Mouse (Mus musculus): ENCODE measurements around the gene Gm39115.

- TF ChIP-seq POLR2A (IDR thresholded peaks at IDR 0.05; ENCODE audit: control insufficient read depth, extremely low read depth, insufficient read depth, low read length, poor library complexity) (no peak), CTCF (IDR thresholded peaks at IDR 0.05; ENCODE audit: borderline replicate concordance, control insufficient read depth, extremely low read depth, insufficient read depth, low read length, poor library complexity) (no peak)
Measured at GRCm38 (mm10) chr7:142169836-142170235, 34.0 kb upstream of the Gm39115 start.

All from thymus, adult 2 months (tissue).